Mouse (Mus musculus): Measurements from ENCODE around the gene Nap1l1. TPM values are rescaled to one million over a fixed set of nuclear protein-coding genes. Genes with fewer than 3 reads are reported as not detected.

Gene Nap1l1
- polyA plus RNA-seq, 1 experiment from 2014 or later: 165 TPM

DNA sequence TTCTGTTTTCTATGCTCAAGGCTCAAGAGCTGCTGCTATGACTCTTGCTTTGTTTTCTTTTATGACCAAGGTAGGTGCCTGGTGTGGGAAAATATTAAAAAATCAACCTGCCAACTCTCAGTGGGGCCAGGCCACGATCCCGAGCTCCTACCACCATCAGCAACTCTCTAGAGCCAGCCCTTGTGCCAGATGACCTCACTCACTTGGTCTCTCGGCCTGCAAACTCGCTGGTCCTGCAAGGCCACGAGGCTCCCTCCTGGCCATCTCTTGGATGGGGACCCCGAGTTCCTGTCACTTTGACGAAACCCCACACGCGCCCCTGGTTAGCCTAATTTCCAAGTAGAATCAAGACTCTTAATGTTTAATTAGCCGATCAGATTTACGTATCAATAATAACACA, 20.6 kb upstream of the Nap1l1 start:
- Histone ChIP-seq H3K4me1 (ENCODE audit: control insufficient read depth, insufficient read depth, low read length) (no peaks in the 10 kb centered on the region), H3K27ac (ENCODE audit: low read depth, low read length) (no peak overlapping the region), H3K4me3 (ENCODE audit: low read depth, low read length) (no peak overlapping the region), H3K9ac (replicated peaks; ENCODE audit: low read depth, low read length) (no peak overlapping the region), H3K9me3 (ENCODE audit: control insufficient read depth, low read length) (no peaks in the 10 kb centered on the region), H3K36me3 (ENCODE audit: control insufficient read depth, insufficient read depth, low read length) (no peaks in the 10 kb centered on the region), H3K27me3 (ENCODE audit: control insufficient read depth, insufficient read depth, low read length) (no peaks in the 10 kb centered on the region), H3K4me2 (ENCODE audit: low read depth, low read length) (no peak overlapping the region)
- WGBS: 88% methylated on average over 11 of the region's 11 CpGs
- no peak for ATAC-seq (ENCODE audit: low read depth)

DNA sequence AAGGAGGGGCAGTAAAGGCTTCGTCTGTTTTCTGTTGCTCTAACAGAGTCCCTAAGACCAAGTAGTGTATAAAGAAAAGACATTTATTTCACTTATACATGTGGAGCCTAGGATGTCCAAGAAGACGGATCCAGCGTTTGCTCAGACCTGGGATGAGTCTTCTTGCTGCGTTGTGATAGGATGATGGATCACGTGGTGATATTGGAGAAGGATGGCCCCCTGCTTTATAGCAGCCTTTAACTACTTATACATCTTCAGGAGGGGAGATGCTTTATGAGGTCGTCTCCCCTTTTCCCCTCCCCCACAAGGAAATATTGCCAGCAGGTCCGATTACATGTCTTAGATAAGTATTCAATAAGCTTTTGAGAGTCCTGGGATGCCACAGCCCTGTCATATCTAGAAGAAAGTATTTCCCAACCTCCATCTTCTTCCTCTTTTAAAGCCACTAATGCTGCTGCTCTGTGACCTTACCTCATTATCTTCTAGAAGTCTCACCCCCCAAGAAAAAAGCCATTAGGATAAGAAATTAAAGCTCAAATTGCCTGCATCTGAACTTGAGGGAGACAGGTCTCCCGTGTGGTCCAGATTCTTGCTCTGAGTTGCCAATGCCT, 18.2 kb upstream of the Nap1l1 start:
- Histone ChIP-seq H3K9me3 (ENCODE audit: control insufficient read depth, low read length) (no peaks in the 10 kb centered on the region), H3K36me3 (ENCODE audit: control insufficient read depth, insufficient read depth, low read length) (no peaks in the 10 kb centered on the region), H3K4me1 (ENCODE audit: control insufficient read depth, insufficient read depth, low read length) (0 out of 2 replicates have a peak, but pooled peaks cover 3% of the 10 kb centered on the region), H3K9ac (replicated peaks; ENCODE audit: low read depth, low read length) (no peak overlapping the region), H3K4me2 (ENCODE audit: low read depth, low read length) (no peak overlapping the region), H3K4me3 (ENCODE audit: low read depth, low read length) (no peak overlapping the region), H3K27ac (ENCODE audit: low read depth, low read length) (no peak overlapping the region), H3K27me3 (ENCODE audit: control insufficient read depth, insufficient read depth, low read length) (no peaks in the 10 kb centered on the region)
- ATAC-seq (ENCODE audit: low read depth): no peak
- WGBS: 80% methylated on average over 8 of the region's 8 CpGs

DNA sequence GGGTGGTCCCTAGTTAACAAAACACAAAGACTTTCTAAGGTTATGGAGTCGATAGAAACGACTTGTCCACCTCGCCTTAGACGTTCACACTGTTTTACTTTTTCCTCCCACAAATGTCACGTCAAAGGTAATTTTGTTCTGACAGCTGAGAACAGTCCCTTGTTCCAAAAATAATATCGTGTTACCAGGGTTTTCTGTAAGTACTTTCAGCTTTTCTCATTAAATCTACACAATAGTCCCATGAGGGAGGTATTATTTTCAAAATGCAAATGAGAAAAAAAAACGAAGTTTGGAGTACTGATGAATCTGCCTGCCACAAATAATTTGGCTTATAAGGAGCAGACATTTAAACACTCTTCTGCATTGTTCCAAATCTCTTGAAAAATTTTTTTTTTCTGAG, 14.9 kb upstream of the Nap1l1 start:
- Histone ChIP-seq H3K27ac (ENCODE audit: low read depth, low read length) (no peak overlapping the region), H3K4me1 (ENCODE audit: control insufficient read depth, insufficient read depth, low read length) (0 out of 2 replicates have a peak, but pooled peaks cover 3% of the 10 kb centered on the region), H3K4me2 (ENCODE audit: low read depth, low read length) (no peak overlapping the region), H3K36me3 (ENCODE audit: control insufficient read depth, insufficient read depth, low read length) (no peaks in the 10 kb centered on the region), H3K9me3 (ENCODE audit: control insufficient read depth, low read length) (no peaks in the 10 kb centered on the region), H3K9ac (replicated peaks; ENCODE audit: low read depth, low read length) (no peak overlapping the region), H3K4me3 (ENCODE audit: low read depth, low read length) (no peak overlapping the region), H3K27me3 (ENCODE audit: control insufficient read depth, insufficient read depth, low read length) (no peaks in the 10 kb centered on the region)
- WGBS: 68% methylated on average over 7 of the region's 7 CpGs
- no peak for ATAC-seq (ENCODE audit: low read depth)

DNA sequence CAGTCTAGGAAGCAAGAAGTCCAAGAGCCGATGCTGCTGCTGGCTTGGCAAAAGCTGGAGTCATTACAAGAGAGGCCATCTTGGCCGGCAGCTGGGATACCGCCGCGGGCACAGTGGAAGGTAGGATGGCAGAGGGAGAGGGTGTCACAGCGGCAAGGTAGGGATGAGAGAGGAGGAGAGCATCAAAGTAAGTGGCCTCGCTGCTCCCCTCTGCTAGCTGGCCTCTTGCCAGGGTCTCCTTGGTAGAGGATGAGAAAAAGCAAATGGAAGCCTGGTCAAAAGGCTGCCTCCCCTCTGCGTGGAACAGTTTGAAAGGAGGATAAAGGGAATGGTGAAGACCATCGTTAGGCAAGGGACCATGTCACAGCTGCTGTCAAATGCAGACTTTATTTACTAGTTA, 14.0 kb upstream of the Nap1l1 start:
- WGBS: 50% methylated on average over 9 of the region's 9 CpGs
- Histone ChIP-seq H3K27ac (ENCODE audit: low read depth, low read length) (no peak overlapping the region), H3K36me3 (ENCODE audit: control insufficient read depth, insufficient read depth, low read length) (no peaks in the 10 kb centered on the region), H3K27me3 (ENCODE audit: control insufficient read depth, insufficient read depth, low read length) (no peaks in the 10 kb centered on the region), H3K4me3 (ENCODE audit: low read depth, low read length) (no peak overlapping the region), H3K9ac (replicated peaks; ENCODE audit: low read depth, low read length) (no peak overlapping the region), H3K9me3 (ENCODE audit: control insufficient read depth, low read length) (no peaks in the 10 kb centered on the region), H3K4me2 (ENCODE audit: low read depth, low read length) (no peak overlapping the region), H3K4me1 (ENCODE audit: control insufficient read depth, insufficient read depth, low read length) (0 out of 2 replicates have a peak, but pooled peaks cover 3% of the 10 kb centered on the region)
- no peak for ATAC-seq (ENCODE audit: low read depth)

DNA sequence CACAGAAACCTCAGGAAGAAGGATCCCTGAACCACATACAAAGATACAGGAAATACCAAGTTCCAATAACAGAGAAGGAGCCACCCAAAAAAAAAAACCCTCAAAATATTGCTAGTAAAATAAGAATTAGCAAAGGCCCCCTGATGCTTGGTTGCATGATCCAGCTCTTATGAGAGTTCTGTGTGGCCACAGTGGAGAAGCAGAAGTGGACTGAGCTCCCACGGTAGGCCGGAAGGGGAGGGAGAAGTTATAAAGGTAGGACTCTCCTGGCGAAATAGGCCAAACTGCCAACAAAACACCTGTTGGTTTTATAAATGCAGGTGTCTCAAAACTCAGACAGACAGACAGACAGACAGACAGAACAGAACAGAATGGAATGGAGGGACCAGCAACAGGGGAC, 13.1 kb upstream of the Nap1l1 start:
- no peak overlapping the region for H3K4me2 ChIP-seq (ENCODE audit: low read depth, low read length)
- H3K36me3 ChIP-seq (ENCODE audit: control insufficient read depth, insufficient read depth, low read length): no peaks in the 10 kb centered on the region
- H3K9me3 ChIP-seq (ENCODE audit: control insufficient read depth, low read length): no peaks in the 10 kb centered on the region
- no peak overlapping the region for H3K9ac ChIP-seq (replicated peaks; ENCODE audit: low read depth, low read length)
- H3K27me3 ChIP-seq (ENCODE audit: control insufficient read depth, insufficient read depth, low read length): no peaks in the 10 kb centered on the region
- no peak for ATAC-seq (ENCODE audit: low read depth)
- 70% methylated on average over 3 of the region's 3 CpGs for WGBS
- 0 out of 2 replicates have a peak, but pooled peaks cover 3% of the 10 kb centered on the region for H3K4me1 ChIP-seq (ENCODE audit: control insufficient read depth, insufficient read depth, low read length)
- H3K27ac ChIP-seq (ENCODE audit: low read depth, low read length): no peak overlapping the region
- H3K4me3 ChIP-seq (ENCODE audit: low read depth, low read length): no peak overlapping the region

DNA sequence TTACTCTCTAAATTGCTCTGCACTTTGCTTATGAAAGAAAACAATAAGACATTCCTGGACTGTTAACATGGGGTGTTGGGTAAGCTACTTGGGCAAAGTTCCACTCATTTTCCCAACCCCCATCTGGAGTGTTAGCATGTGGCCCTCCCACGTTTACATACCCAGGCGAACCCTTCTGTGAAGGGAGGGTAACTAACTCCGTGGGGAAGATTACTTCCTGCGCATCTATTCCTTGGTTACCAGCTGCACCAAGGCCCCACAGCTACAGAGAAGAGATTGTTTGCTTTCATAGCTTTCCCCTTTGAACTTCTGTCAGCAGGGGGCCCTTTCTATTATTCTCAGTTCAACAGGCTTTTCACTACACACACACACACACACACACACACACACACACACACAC, 12.6 kb upstream of the Nap1l1 start:
- ATAC-seq (ENCODE audit: low read depth): no peak; the same call in 1 of the 2 replicates
- 5% methylated on average over 4 of the region's 4 CpGs for WGBS
- Histone ChIP-seq H3K36me3 (ENCODE audit: control insufficient read depth, insufficient read depth, low read length) (no peaks in the 10 kb centered on the region), H3K9ac (replicated peaks; ENCODE audit: low read depth, low read length) (no peak overlapping the region), H3K27me3 (ENCODE audit: control insufficient read depth, insufficient read depth, low read length) (no peaks in the 10 kb centered on the region), H3K4me3 (ENCODE audit: low read depth, low read length) (no peak overlapping the region), H3K27ac (ENCODE audit: low read depth, low read length) (no peak overlapping the region), H3K4me2 (ENCODE audit: low read depth, low read length) (no peak overlapping the region), H3K4me1 (ENCODE audit: control insufficient read depth, insufficient read depth, low read length) (0 out of 2 replicates have a peak, but pooled peaks cover 3% of the 10 kb centered on the region), H3K9me3 (ENCODE audit: control insufficient read depth, low read length) (no peaks in the 10 kb centered on the region)

DNA sequence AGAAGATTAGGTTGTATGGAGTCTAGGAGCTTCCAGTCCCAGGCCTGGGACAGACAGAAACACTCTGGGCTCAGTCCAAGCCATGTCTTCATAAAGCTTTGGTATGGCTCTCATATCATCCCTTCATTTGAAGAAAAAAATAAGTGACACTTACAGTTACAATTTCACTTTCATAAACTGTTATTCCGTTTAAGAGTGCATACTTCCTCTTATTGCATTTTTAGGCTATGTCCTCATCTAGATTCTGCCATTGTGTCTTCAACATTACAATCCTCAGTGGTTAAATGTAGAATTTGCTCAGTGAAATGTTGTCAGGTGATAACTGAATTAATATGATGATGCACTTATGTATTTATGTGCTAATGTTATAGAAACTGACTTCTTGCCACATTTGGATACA, 8.2 kb upstream of the Nap1l1 start:
- H3K4me2 ChIP-seq (ENCODE audit: low read depth, low read length): no peak overlapping the region
- H3K9ac ChIP-seq (replicated peaks; ENCODE audit: low read depth, low read length): no peak overlapping the region
- 85% methylated on average over 1 of the region's 1 CpGs for WGBS
- no peak for ATAC-seq (ENCODE audit: low read depth)
- H3K27me3 ChIP-seq (ENCODE audit: control insufficient read depth, insufficient read depth, low read length): no peaks in the 10 kb centered on the region
- H3K27ac ChIP-seq (ENCODE audit: low read depth, low read length): no peak overlapping the region
- no peak overlapping the region for H3K4me3 ChIP-seq (ENCODE audit: low read depth, low read length)
- H3K4me1 ChIP-seq (ENCODE audit: control insufficient read depth, insufficient read depth, low read length): no peaks in the 10 kb centered on the region
- no peaks in the 10 kb centered on the region for H3K36me3 ChIP-seq (ENCODE audit: control insufficient read depth, insufficient read depth, low read length)
- no peaks in the 10 kb centered on the region for H3K9me3 ChIP-seq (ENCODE audit: control insufficient read depth, low read length)

DNA sequence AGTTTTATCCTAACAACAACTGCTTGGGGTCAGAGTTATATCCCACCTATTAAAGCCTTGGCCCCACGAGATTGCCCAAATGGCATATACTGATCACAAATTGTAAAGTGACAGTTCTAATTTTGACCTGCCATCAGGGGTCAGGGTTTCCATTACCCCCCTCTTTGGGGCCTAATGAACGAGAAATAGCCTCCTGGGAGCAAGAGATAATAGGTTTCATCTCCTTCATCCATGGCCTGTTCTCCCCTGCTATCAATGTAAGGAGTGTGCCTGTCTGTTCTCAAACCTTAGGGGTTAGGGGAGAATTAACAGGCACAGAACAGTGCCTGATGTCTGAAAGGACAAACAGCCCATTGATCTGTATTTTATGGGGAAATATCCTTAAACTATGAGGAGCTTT, 7.6 kb upstream of the Nap1l1 start:
- WGBS: 43% methylated on average over 2 of the region's 2 CpGs
- Histone ChIP-seq H3K9ac (replicated peaks; ENCODE audit: low read depth, low read length) (no peak overlapping the region), H3K36me3 (ENCODE audit: control insufficient read depth, insufficient read depth, low read length) (no peaks in the 10 kb centered on the region), H3K27ac (ENCODE audit: low read depth, low read length) (no peak overlapping the region), H3K9me3 (ENCODE audit: control insufficient read depth, low read length) (no peaks in the 10 kb centered on the region), H3K27me3 (ENCODE audit: control insufficient read depth, insufficient read depth, low read length) (no peaks in the 10 kb centered on the region), H3K4me1 (ENCODE audit: control insufficient read depth, insufficient read depth, low read length) (no peaks in the 10 kb centered on the region), H3K4me3 (ENCODE audit: low read depth, low read length) (no peak overlapping the region), H3K4me2 (ENCODE audit: low read depth, low read length) (no peak overlapping the region)
- ATAC-seq (ENCODE audit: low read depth): no peak

DNA sequence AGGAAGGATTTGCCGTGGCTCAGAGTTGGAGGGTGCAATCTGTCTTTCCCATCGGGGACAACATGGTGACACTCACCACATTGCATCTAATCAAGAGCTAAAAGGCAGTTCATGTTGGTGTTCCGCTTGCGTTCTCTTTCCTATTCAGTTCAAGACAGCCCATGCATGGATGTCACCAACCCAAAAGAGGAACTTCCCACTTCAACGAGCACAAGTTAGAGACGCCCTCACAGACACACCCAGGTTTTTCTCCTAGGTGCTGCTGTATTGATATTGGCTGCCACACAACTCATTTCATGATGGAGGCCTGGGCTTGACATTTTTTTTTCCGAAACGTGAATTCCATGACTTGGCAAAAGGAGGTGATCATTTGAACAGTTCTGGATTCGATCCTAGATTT, 1.9 kb upstream of the Nap1l1 start:
- no peak for ATAC-seq (ENCODE audit: low read depth)
- H3K4me2 ChIP-seq (ENCODE audit: low read depth, low read length): no peak overlapping the region
- peaks cover 5% of the 10 kb centered on the region for H3K4me1 ChIP-seq (ENCODE audit: control insufficient read depth, insufficient read depth, low read length)
- no peak overlapping the region for H3K9ac ChIP-seq (replicated peaks; ENCODE audit: low read depth, low read length)
- H3K9me3 ChIP-seq (ENCODE audit: control insufficient read depth, low read length): no peaks in the 10 kb centered on the region
- no peak overlapping the region for H3K4me3 ChIP-seq (ENCODE audit: low read depth, low read length)
- H3K27ac ChIP-seq (ENCODE audit: low read depth, low read length): no peak overlapping the region
- H3K36me3 ChIP-seq (ENCODE audit: control insufficient read depth, insufficient read depth, low read length): no peaks in the 10 kb centered on the region
- no peaks in the 10 kb centered on the region for H3K27me3 ChIP-seq (ENCODE audit: control insufficient read depth, insufficient read depth, low read length)
- 82% methylated on average over 9 of the region's 9 CpGs for WGBS

Data from neural tube, embryonic 14.5 days (tissue).